Mouse (Mus musculus) embryo, embryonic 10 days (tissue): Measurements from ENCODE around the gene Edem3.
"Not testable (repeated sequence)": the region's sequence is repeated elsewhere in the genome, so short reads cannot be mapped to it uniquely, and the experiment has no call there.

ENCODE experiments used
- DNase-seq: peaks from one replicate; pipeline ENCODE4 v3.0.0-alpha.2; 2015; ENCODE audit warnings: low spot score

The Edem3 gene

GRCm38 (mm10) chr1:151749894-151750293 lies 5.3 kb upstream of the Edem3 start:
- DNase-seq, result not testable (repeated sequence)

- DNase-seq, result no peak
Observed at GRCm38 (mm10) chr1:151752946-151753345, 2.2 kb upstream of the Edem3 start.

GRCm38 (mm10) chr1:151753374-151753929 lies 1.7 kb upstream of the Edem3 start:
- DNase-seq, result no peak

- DNase-seq, result no peak
Observed at GRCm38 (mm10) chr1:151754028-151754489, 1.1 kb upstream of the Edem3 start.

- peak; percentile 41 for DNase-seq
Observed at GRCm38 (mm10) chr1:151755660-151756424, 671 bp downstream of the Edem3 start.

GRCm38 (mm10) chr1:151756425-151756728 lies 1.2 kb downstream of the Edem3 start:
- DNase-seq, result no peak

- DNase-seq, result no peak
Observed at GRCm38 (mm10) chr1:151758301-151758700, 3.1 kb downstream of the Edem3 start.

- DNase-seq, result no peak
Observed at GRCm38 (mm10) chr1:151758991-151759390, 3.8 kb downstream of the Edem3 start.

GRCm38 (mm10) chr1:151764236-151764635 lies 9.1 kb downstream of the Edem3 start:
- no peak for DNase-seq

- no peak for DNase-seq
Observed at GRCm38 (mm10) chr1:151766166-151766565, 11.0 kb downstream of the Edem3 start.

- DNase-seq, result no peak
Observed at GRCm38 (mm10) chr1:151766976-151767654, 11.9 kb downstream of the Edem3 start.

- DNase-seq, result peak; percentile 20
Observed at GRCm38 (mm10) chr1:151769200-151769913, 14.2 kb downstream of the Edem3 start.

- DNase-seq, result no peak
Observed at GRCm38 (mm10) chr1:151777616-151778015, 22.4 kb downstream of the Edem3 start.

- no peak for DNase-seq
Observed at GRCm38 (mm10) chr1:151778592-151778991, 23.4 kb downstream of the Edem3 start.

- DNase-seq, result no peak
Observed at GRCm38 (mm10) chr1:151779306-151779705, 24.1 kb downstream of the Edem3 start.

GRCm38 (mm10) chr1:151781447-151781846 lies 26.3 kb downstream of the Edem3 start:
- DNase-seq, result no peak

- DNase-seq, result no peak
Observed at GRCm38 (mm10) chr1:151783403-151783802, 28.2 kb downstream of the Edem3 start.

- no peak for DNase-seq
Observed at GRCm38 (mm10) chr1:151786406-151786805, 31.2 kb downstream of the Edem3 start.

GRCm38 (mm10) chr1:151789136-151789535 lies 34.0 kb downstream of the Edem3 start:
- DNase-seq, result no peak

- DNase-seq, result not testable (repeated sequence)
Observed at GRCm38 (mm10) chr1:151792076-151792475, 36.9 kb downstream of the Edem3 start.

- DNase-seq, result not testable (repeated sequence)
Observed at GRCm38 (mm10) chr1:151802795-151803194, 47.6 kb downstream of the Edem3 start.

- DNase-seq, result no peak
Observed at GRCm38 (mm10) chr1:151807286-151807685, 52.1 kb downstream of the Edem3 start.
